ENCODE assay signal across 18 mouse cellular contexts in the genomic region with DNA sequence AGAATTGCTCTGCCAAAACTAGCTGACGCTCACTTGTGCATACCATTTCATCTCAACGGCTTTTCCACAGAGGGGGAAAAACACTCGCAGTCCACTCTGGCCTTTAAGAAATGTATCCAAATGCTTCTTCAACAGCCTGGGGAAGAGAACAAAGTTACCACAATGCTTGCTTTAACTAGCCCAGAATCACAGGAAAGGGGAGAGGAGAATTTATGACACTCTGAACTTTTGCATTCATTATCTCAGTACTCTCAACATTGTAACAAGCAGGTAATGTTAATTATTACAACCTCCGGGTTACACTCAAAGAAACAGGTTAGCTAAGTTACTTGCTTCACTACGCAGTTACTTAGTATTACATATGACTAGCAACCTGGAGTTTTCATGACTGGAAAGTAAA.
"Had no signal": no experiment of that assay in that cellular context is flagged by ENCODE, and none has a peak within 500 bp of the region (broad histone marks: within the 10 kb centered on the region; RNA-seq: fewer than 3 reads in every experiment).

No protein-coding gene starts in this region.

- H3K36me3 ChIP-seq: midbrain, embryonic 10.5 days; neural tube, embryonic 15.5 days had no signal

- ATAC-seq: midbrain, embryonic 16.5 days had no signal

- H3K9me3 ChIP-seq: midbrain, embryonic 10.5 days; midbrain, embryonic 12.5 days; neural tube, embryonic 13.5 days; neural tube, embryonic 15.5 days had no signal

- DNase-seq: lung, embryonic 14.5 days; lung, postnatal 10 days; lung, postnatal 4 days; midbrain, embryonic 14.5 days; retina, postnatal 1 day; right cerebral cortex, adult 18-20 months; right cerebral cortex, postnatal 25 days; right cerebral cortex, postnatal 4 days; spleen, adult 18-20 months; thymus, adult 18-20 months; thymus, postnatal 14 days; thymus, postnatal 36 days had no signal

- H3K27me3 ChIP-seq: midbrain, embryonic 12.5 days; neural tube, embryonic 13.5 days; neural tube, embryonic 15.5 days had no signal

- H3K9ac ChIP-seq: lung, embryonic 14.5 days; midbrain, embryonic 12.5 days; neural tube, embryonic 13.5 days; neural tube, embryonic 15.5 days had no signal

- H3K27ac ChIP-seq: midbrain, embryonic 10.5 days; midbrain, embryonic 12.5 days; neural tube, embryonic 13.5 days; neural tube, embryonic 15.5 days had no signal

- H3K4me3 ChIP-seq: midbrain, embryonic 10.5 days; midbrain, embryonic 12.5 days; myocyte; neural tube, embryonic 13.5 days; neural tube, embryonic 15.5 days had no signal

- H3K4me2 ChIP-seq: lung, embryonic 14.5 days; midbrain, embryonic 12.5 days; neural tube, embryonic 13.5 days; neural tube, embryonic 15.5 days had no signal
